Mouse (Mus musculus): ENCODE measurements around the gene Fgf12. TPM values are rescaled to one million over a fixed set of nuclear protein-coding genes. Genes with fewer than 3 reads are reported as not detected.

Gene Fgf12
- polyA plus RNA-seq, 1 experiment: 0.17 TPM

DNA sequence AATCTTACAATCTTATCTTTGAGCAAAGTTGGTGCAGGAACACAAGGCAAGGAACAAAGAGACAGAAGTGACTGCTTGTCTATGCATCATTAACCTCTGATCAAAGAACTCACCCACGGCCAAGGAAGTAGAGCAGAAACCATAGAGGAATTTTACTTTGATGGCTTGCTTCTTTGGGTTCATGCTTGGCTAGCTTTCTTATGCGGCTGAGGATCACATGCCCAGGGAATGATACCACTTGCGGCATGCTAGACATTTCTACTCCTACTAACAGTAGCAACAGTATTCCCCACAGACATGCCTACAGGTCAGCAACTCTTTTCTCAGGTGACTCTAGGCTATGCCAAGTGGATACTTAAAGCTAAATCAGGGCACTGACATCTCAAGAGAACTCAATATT, 429.3 kb downstream of the Fgf12 start:
- no peak for DNase-seq (ENCODE audit: low spot score)

DNA sequence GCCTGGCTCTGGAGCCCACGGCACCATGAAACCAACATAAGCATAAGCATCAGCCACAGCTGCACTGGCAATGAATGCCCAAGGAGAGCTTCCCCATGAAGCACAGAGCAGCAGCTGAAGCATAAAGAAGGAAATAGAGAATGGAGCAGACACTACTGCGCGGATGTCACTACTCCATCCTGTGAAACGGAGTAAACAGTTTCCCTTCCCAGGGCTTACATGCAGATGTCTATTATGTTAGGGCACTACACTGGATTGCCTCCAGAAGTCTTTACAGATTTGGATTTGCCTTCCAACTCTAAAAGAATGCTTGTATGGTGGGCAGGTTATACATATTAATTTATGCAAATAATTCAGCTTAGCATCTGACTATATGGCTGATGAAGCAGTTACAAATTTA, 441.2 kb downstream of the Fgf12 start:
- DNase-seq (ENCODE audit: low spot score): no peak

- DNase-seq (ENCODE audit: low spot score): no peak
These were observed 449.0 kb downstream of the Fgf12 start for GRCm38 (mm10) chr16:28303889-28304288.

GRCm38 (mm10) chr16:28289689-28290330, 463.1 kb downstream of the Fgf12 start:
- DNase-seq (ENCODE audit: low spot score): no peak

- no peak for DNase-seq (ENCODE audit: low spot score)
These were observed 495.0 kb downstream of the Fgf12 start for GRCm38 (mm10) chr16:28257904-28258303.

DNA sequence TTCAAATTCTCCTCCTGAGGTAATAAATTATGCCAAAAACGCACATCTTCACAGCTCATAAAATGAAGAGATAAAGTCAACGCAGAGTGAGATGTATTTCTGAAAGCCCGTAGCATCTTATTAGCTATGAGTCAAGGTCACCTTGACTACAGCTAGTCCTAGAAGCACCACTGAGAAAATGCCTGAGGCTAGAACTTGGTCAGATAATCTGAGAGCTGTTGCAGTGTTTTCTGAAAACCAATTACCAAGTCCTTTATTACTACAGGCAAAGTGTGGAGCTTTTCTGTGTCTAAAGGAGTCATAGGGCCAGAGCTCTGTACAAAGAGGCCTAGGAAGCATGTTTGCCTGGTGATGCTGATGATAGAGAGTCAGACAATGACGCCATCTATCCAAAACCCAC, 498.6 kb downstream of the Fgf12 start:
- no peak for DNase-seq (ENCODE audit: low spot score)

DNA sequence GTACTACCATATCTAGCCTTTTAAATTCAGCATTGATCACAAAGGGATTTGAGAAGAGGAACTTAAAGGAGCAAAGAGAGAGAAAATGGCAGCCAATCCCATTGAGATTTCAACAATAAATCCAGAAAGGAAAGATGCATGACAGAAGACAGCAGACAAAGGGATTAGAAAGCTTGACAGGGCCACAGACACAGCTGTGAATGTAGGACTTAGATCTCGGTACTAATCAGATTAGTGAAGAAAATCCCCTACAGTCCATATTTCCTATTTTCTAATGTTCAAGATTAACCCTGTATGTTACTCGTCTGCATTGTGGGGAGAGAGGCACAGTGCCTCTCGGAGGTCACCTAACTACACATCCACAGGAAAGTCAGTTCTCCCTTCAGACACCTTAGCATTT, 500.9 kb downstream of the Fgf12 start:
- no peak for DNase-seq (ENCODE audit: low spot score)

DNA sequence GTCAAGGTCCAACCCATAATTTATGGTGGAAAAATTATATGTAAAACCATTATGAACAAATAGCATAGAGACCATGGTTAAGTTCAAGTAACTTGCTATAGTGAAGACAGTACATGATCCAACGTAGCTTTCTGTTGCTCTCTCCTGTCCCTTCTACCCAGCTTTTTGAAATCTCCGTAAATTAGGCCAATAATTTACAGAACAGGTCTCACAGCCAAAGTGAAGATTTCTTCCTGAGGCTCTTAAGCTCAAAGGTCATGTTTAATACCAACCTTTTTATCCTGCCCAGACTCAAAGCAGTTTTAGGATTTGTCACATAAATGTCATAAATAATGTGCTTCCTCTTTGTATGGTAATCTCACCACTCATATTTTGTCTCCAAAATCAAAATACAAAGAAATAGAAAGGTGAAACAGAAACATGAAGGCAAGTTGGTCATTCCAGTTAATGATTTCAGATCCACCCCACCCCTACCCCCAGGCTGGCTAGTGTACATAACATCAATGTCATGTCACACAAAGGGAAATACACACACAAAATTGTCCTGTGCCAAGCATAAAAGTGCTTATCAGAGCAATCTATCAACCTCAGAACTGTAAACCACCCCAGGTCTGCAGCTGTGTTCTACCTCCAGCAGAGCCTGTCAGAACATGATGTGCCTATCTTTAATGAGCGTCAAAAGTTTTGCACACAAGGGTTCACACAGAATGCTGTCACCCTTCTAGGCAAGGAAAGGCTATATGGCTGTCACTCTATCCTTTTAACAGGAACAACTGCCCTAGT, 509.8 kb downstream of the Fgf12 start:
- DNase-seq (ENCODE audit: low spot score): no peak

GRCm38 (mm10) chr16:28239382-28239781, 513.5 kb downstream of the Fgf12 start:
- DNase-seq (ENCODE audit: low spot score): no peak

GRCm38 (mm10) chr16:28238019-28238868, 514.6 kb downstream of the Fgf12 start:
- no peak for DNase-seq (ENCODE audit: low spot score)

DNA sequence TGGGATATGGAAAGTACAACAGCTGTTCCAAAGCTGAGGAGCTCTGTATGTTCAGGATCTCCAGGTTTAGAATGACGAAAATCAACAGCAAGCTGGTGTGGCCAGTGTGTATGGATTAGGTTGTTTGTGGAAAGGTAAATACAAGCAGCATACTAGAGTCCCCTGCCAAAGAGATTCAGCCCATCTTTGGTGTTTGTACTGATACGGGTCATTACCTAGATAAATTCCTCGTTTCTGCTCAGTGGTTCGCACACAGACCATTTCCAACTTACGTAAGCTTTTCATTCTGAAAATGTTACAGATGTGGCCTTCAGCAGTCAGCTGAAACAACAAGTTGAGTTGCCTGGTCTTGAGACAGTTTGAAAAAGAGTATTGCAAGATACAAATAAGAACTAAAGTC, 536.9 kb downstream of the Fgf12 start:
- no peak for DNase-seq (ENCODE audit: low spot score)

- DNase-seq (ENCODE audit: low spot score): no peak
These were observed 540.5 kb downstream of the Fgf12 start for GRCm38 (mm10) chr16:28212411-28212810.

DNA sequence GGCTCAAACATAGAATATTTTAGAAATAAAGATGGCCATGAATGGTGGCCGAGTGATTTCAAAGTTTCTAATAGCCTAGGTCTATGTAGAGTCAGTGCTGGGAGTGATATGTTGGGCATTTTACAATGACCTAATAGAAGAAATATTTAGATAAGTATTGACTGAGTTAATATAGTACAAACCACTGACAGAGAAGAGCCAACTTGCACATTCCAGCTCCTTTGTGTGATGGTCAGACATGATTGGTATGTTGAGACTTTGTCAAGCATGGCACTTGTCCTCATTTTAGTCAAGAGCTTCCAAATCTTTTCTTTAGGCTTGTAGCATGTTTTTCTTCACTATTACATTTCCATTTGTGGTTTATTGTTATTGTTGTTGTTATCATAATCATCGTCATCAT, 596.4 kb downstream of the Fgf12 start:
- DNase-seq (ENCODE audit: low spot score): no peak

- no peak for DNase-seq (ENCODE audit: low spot score)
These were observed 611.9 kb downstream of the Fgf12 start for GRCm38 (mm10) chr16:28140972-28141371.

DNA sequence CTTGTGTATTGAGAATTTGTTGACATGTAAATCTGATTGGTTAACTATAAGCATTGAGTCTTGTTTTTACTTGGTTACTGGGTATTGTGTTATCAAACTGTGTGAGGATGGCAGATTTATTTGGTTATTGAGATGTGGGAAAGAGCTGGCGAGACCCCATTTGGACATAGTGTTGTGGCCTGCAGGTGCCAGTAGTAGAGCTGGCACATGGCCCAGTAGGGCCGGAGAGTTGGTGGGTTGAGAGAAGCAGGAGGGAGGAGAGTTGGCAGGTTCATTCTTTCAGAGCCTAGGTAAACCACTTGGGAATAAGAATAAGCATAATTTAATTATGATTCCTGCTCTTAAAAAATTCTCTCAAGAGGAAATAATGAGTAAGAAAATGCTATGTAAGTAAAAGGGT, 625.9 kb downstream of the Fgf12 start:
- no peak for DNase-seq (ENCODE audit: low spot score)

Other genes starting within 250 kb of the Fgf12 start
- 8.1 and 9.5 TPM in 2 replicates for gene Mb21d2, start 176.6 kb upstream of the Fgf12 start, polyA plus RNA-seq (2012; rRNA removed)